Mouse (Mus musculus) embryonic fibroblast, embryonic 13.5 days (primary cell): ENCODE data around the gene B9d2.

Experiments used
- CTCF ChIP-seq: IDR thresholded peaks from 2 replicates; pipeline ENCODE4 v1.5.1; 2011; ENCODE audit warnings: mild to moderate bottlenecking, control low read depth, low read length, moderate library complexity, borderline replicate concordance; ENCODE audit not compliant: insufficient read depth
- POLR2A ChIP-seq: IDR thresholded peaks from 2 replicates; pipeline ENCODE4 v1.6.1; 2011; ENCODE audit warnings: low read depth, mild to moderate bottlenecking, control low read depth, low read length, moderate library complexity

DNA sequence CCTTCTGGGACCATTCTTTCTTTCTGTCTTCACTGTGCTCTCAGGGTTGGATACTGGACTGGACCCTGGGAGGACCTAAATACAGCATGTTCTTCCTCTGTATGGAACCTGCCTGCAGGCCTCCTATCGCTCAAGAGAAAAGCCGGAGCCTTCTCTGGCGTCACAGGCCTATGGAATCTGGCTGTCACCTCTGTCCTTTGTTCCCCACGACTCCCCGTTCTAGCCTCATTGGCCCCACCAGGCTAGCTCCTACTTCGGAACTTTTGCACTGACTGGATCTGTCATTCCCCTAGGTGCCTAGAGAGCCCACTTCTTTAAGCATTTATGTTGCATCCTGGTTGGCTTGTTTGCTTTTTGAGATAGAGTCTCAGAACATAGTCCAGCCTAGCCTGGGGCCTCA is 4.1 kb downstream of the B9d2 start:
- TF ChIP-seq POLR2A (no peak), CTCF (no peak)
